Mouse (Mus musculus): ENCODE results near the gene Hoxa6. TPM values are rescaled to one million over a fixed set of nuclear protein-coding genes. Genes with fewer than 3 reads are reported as not detected.

The Hoxa6 gene
- polyA plus RNA-seq, 1 experiment = 0.96 TPM

- H3K4me3 ChIP-seq (ENCODE audit: insufficient read depth, poor library complexity, severe bottlenecking) = no peak overlapping the region
- peaks cover 3% of the 10 kb centered on the region for H3K36me3 ChIP-seq (ENCODE audit: control insufficient read depth, insufficient read depth)
- H3K79me2 ChIP-seq (ENCODE audit: control insufficient read depth, insufficient read depth) = no peaks in the 10 kb centered on the region
- TF ChIP-seq CTCF (IDR thresholded peaks at IDR 0.05; ENCODE audit: control insufficient read depth, insufficient read depth, insufficient read length) (no peak), MAX (IDR thresholded peaks at IDR 0.05) (no peak), FOSL1 (IDR thresholded peaks at IDR 0.05; ENCODE audit: insufficient read depth, low read length, poor library complexity, severe bottlenecking) (no peak)
- no peaks in the 10 kb centered on the region for H3K27me3 ChIP-seq (ENCODE audit: control insufficient read depth, insufficient read depth, insufficient read length)
- H3K79me3 ChIP-seq (ENCODE audit: low read depth) = no peaks in the 10 kb centered on the region
- no peak overlapping the region for H3ac ChIP-seq (ENCODE audit: control insufficient read depth, insufficient read length, low read depth)
Observed at GRCm38 (mm10) chr6:52172501-52172900, 36.0 kb downstream of the Hoxa6 start.

GRCm38 (mm10) chr6:52171938-52172337 is 36.6 kb downstream of the Hoxa6 start:
- TF ChIP-seq CEBPB (IDR thresholded peaks at IDR 0.05; ENCODE audit: low read depth) = no peak
- TF ChIP-seq MYOG (IDR thresholded peaks at IDR 0.05; ENCODE audit: control insufficient read depth, extremely low read depth, insufficient read length) = no peak
- TF ChIP-seq MAX (IDR thresholded peaks at IDR 0.05) = no peak
- TF ChIP-seq FOSL1 (IDR thresholded peaks at IDR 0.05; ENCODE audit: insufficient read depth, low read length, poor library complexity, severe bottlenecking) = no peak
- peaks cover 3% of the 10 kb centered on the region for H3K36me3 ChIP-seq (ENCODE audit: control insufficient read depth, insufficient read depth)
- H3K79me2 ChIP-seq (ENCODE audit: control insufficient read depth, insufficient read depth) = no peaks in the 10 kb centered on the region
- H3K27me3 ChIP-seq (ENCODE audit: control insufficient read depth, insufficient read depth, insufficient read length) = no peaks in the 10 kb centered on the region
- H3ac ChIP-seq (ENCODE audit: control insufficient read depth, insufficient read length, low read depth) = no peak overlapping the region
- H3K4me3 ChIP-seq (ENCODE audit: insufficient read depth, poor library complexity, severe bottlenecking) = no peak overlapping the region
- no peaks in the 10 kb centered on the region for H3K79me3 ChIP-seq (ENCODE audit: low read depth)

GRCm38 (mm10) chr6:52171331-52171730 is 37.2 kb downstream of the Hoxa6 start:
- H3K79me3 ChIP-seq (ENCODE audit: low read depth) = no peaks in the 10 kb centered on the region
- no peak overlapping the region for H3K4me3 ChIP-seq (ENCODE audit: insufficient read depth, poor library complexity, severe bottlenecking)
- H3K27me3 ChIP-seq (ENCODE audit: control insufficient read depth, insufficient read depth, insufficient read length) = no peaks in the 10 kb centered on the region
- no peaks in the 10 kb centered on the region for H3K79me2 ChIP-seq (ENCODE audit: control insufficient read depth, insufficient read depth)
- no peak overlapping the region for H3ac ChIP-seq (ENCODE audit: control insufficient read depth, insufficient read length, low read depth)
- TF ChIP-seq CTCF (IDR thresholded peaks at IDR 0.05; ENCODE audit: control insufficient read depth, insufficient read depth, insufficient read length) = no peak
- TF ChIP-seq MYOD1 (IDR thresholded peaks at IDR 0.05; ENCODE audit: control insufficient read depth, insufficient read length, low read depth) = no peak
- TF ChIP-seq MAX (IDR thresholded peaks at IDR 0.05) = no peak
- TF ChIP-seq CEBPB (IDR thresholded peaks at IDR 0.05; ENCODE audit: low read depth) = no peak
- no peak for TF ChIP-seq USF1 (IDR thresholded peaks at IDR 0.05; ENCODE audit: low read depth)
- TF ChIP-seq FOSL1 (IDR thresholded peaks at IDR 0.05; ENCODE audit: insufficient read depth, low read length, poor library complexity, severe bottlenecking) = no peak
- TF ChIP-seq MYOG (IDR thresholded peaks at IDR 0.05; ENCODE audit: control insufficient read depth, extremely low read depth, insufficient read length) = no peak
- peaks cover 3% of the 10 kb centered on the region for H3K36me3 ChIP-seq (ENCODE audit: control insufficient read depth, insufficient read depth)

- Histone ChIP-seq H3K36me3 (ENCODE audit: control insufficient read depth, insufficient read depth) (peaks cover 3% of the 10 kb centered on the region), H3ac (ENCODE audit: control insufficient read depth, insufficient read length, low read depth) (no peak overlapping the region), H3K79me3 (ENCODE audit: low read depth) (no peaks in the 10 kb centered on the region), H3K79me2 (ENCODE audit: control insufficient read depth, insufficient read depth) (no peaks in the 10 kb centered on the region), H3K4me3 (ENCODE audit: insufficient read depth, poor library complexity, severe bottlenecking) (no peak overlapping the region), H3K27me3 (ENCODE audit: control insufficient read depth, insufficient read depth, insufficient read length) (no peaks in the 10 kb centered on the region)
- TF ChIP-seq CTCF (IDR thresholded peaks at IDR 0.05; ENCODE audit: control insufficient read depth, insufficient read depth, insufficient read length) = no peak
- TF ChIP-seq MAX (IDR thresholded peaks at IDR 0.05) = no peak
- no peak for TF ChIP-seq USF1 (IDR thresholded peaks at IDR 0.05; ENCODE audit: low read depth)
- TF ChIP-seq FOSL1 (IDR thresholded peaks at IDR 0.05; ENCODE audit: insufficient read depth, low read length, poor library complexity, severe bottlenecking) = no peak
- no peak for TF ChIP-seq MYOD1 (IDR thresholded peaks at IDR 0.05; ENCODE audit: control insufficient read depth, insufficient read length, low read depth)
- TF ChIP-seq CEBPB (IDR thresholded peaks at IDR 0.05; ENCODE audit: low read depth) = no peak
- TF ChIP-seq MYOG (IDR thresholded peaks at IDR 0.05; ENCODE audit: control insufficient read depth, extremely low read depth, insufficient read length) = no peak
Observed at GRCm38 (mm10) chr6:52170898-52171223, 37.7 kb downstream of the Hoxa6 start.

GRCm38 (mm10) chr6:52170166-52170897 is 38.2 kb downstream of the Hoxa6 start:
- TF ChIP-seq MYOD1 (IDR thresholded peaks at IDR 0.05; ENCODE audit: control insufficient read depth, insufficient read length, low read depth) = no peak
- TF ChIP-seq MYOG (IDR thresholded peaks at IDR 0.05; ENCODE audit: control insufficient read depth, extremely low read depth, insufficient read length) = no peak
- TF ChIP-seq FOSL1 (IDR thresholded peaks at IDR 0.05; ENCODE audit: insufficient read depth, low read length, poor library complexity, severe bottlenecking) = no peak
- no peak for TF ChIP-seq USF1 (IDR thresholded peaks at IDR 0.05; ENCODE audit: low read depth)
- TF ChIP-seq CTCF (IDR thresholded peaks at IDR 0.05; ENCODE audit: control insufficient read depth, insufficient read depth, insufficient read length) = no peak
- no peak for TF ChIP-seq MAX (IDR thresholded peaks at IDR 0.05)
- no peak for TF ChIP-seq CEBPB (IDR thresholded peaks at IDR 0.05; ENCODE audit: low read depth)
- H3K27me3 ChIP-seq (ENCODE audit: control insufficient read depth, insufficient read depth, insufficient read length) = no peaks in the 10 kb centered on the region
- H3K79me2 ChIP-seq (ENCODE audit: control insufficient read depth, insufficient read depth) = no peaks in the 10 kb centered on the region
- peaks cover 3% of the 10 kb centered on the region for H3K36me3 ChIP-seq (ENCODE audit: control insufficient read depth, insufficient read depth)
- no peak overlapping the region for H3ac ChIP-seq (ENCODE audit: control insufficient read depth, insufficient read length, low read depth)
- no peaks in the 10 kb centered on the region for H3K79me3 ChIP-seq (ENCODE audit: low read depth)
- H3K4me3 ChIP-seq (ENCODE audit: insufficient read depth, poor library complexity, severe bottlenecking) = no peak overlapping the region
